Mouse (Mus musculus): ENCODE results near the gene Gm4969. TPM values are rescaled to one million over a fixed set of nuclear protein-coding genes. Genes with fewer than 3 reads are reported as not detected.

The Gm4969 gene
- polyA plus RNA-seq, 1 experiment from 2014 or later, result 2.0 TPM

GRCm38 (mm10) chr7:19146793-19147192 is 28.6 kb upstream of the Gm4969 start:
- TF ChIP-seq CTCF (IDR thresholded peaks at IDR 0.05; ENCODE audit: low read depth), result no peak
- Histone ChIP-seq H3K27me3 (ENCODE audit: insufficient read depth, low read length) (no peaks in the 10 kb centered on the region), H3K4me2 (ENCODE audit: low read length) (no peak overlapping the region), H3K9me3 (replicated peaks; ENCODE audit: low read length) (no peaks in the 10 kb centered on the region), H3K4me3 (replicated peaks; ENCODE audit: low read depth, low read length) (no peak overlapping the region), H3K9ac (ENCODE audit: low read depth, low read length) (no peak overlapping the region), H3K4me1 (replicated peaks; ENCODE audit: insufficient read depth, low read length) (peaks cover 13% of the 10 kb centered on the region), H3K27ac (no peak overlapping the region), H3K36me3 (ENCODE audit: insufficient read depth, low read length) (peaks cover 10% of the 10 kb centered on the region; the same call in 1 of the 2 replicates)
- no peak for ATAC-seq (replicated peaks; ENCODE audit: low FRiP score, low read depth)
- no peak for DNase-seq (ENCODE audit: low spot score)
- 93% methylated on average over 10 of the region's 10 CpGs for WGBS

GRCm38 (mm10) chr7:19137380-19137779 is 19.2 kb upstream of the Gm4969 start:
- no peak for ATAC-seq (replicated peaks; ENCODE audit: low FRiP score, low read depth)
- no peak overlapping the region for H3K4me2 ChIP-seq (ENCODE audit: low read length)
- TF ChIP-seq CTCF (IDR thresholded peaks at IDR 0.05; ENCODE audit: low read depth), result peak; percentile 67
- H3K4me3 ChIP-seq (replicated peaks; ENCODE audit: low read depth, low read length), result no peak overlapping the region
- H3K9me3 ChIP-seq (replicated peaks; ENCODE audit: low read length), result no peaks in the 10 kb centered on the region
- no peak overlapping the region for H3K27ac ChIP-seq
- WGBS, result 39% methylated on average over 5 of the region's 5 CpGs
- DNase-seq (ENCODE audit: low spot score), result peak; percentile 60
- no peaks in the 10 kb centered on the region for H3K27me3 ChIP-seq (ENCODE audit: insufficient read depth, low read length)
- no peak overlapping the region for H3K9ac ChIP-seq (ENCODE audit: low read depth, low read length)
- H3K36me3 ChIP-seq (ENCODE audit: insufficient read depth, low read length), result peaks cover 47% of the 10 kb centered on the region
- H3K4me1 ChIP-seq (replicated peaks; ENCODE audit: insufficient read depth, low read length), result no peaks in the 10 kb centered on the region

- Histone ChIP-seq H3K27me3 (ENCODE audit: insufficient read depth, low read length) (no peaks in the 10 kb centered on the region), H3K4me2 (ENCODE audit: low read length) (no peak overlapping the region), H3K4me3 (replicated peaks; ENCODE audit: low read depth, low read length) (no peak overlapping the region), H3K4me1 (replicated peaks; ENCODE audit: insufficient read depth, low read length) (no peaks in the 10 kb centered on the region), H3K9ac (ENCODE audit: low read depth, low read length) (no peak overlapping the region), H3K27ac (no peak overlapping the region), H3K36me3 (ENCODE audit: insufficient read depth, low read length) (peaks cover 47% of the 10 kb centered on the region), H3K9me3 (replicated peaks; ENCODE audit: low read length) (no peaks in the 10 kb centered on the region)
- ATAC-seq (replicated peaks; ENCODE audit: low FRiP score, low read depth), result no peak
- no peak for TF ChIP-seq CTCF (IDR thresholded peaks at IDR 0.05; ENCODE audit: low read depth)
- 90% methylated on average over 38 of the region's 38 CpGs for WGBS
- no peak for DNase-seq (ENCODE audit: low spot score)
These were observed 18.6 kb upstream of the Gm4969 start for GRCm38 (mm10) chr7:19136673-19137334.

GRCm38 (mm10) chr7:19136168-19136567 is 18.0 kb upstream of the Gm4969 start:
- H3K36me3 ChIP-seq (ENCODE audit: insufficient read depth, low read length), result peaks cover 46% of the 10 kb centered on the region
- no peak overlapping the region for H3K4me2 ChIP-seq (ENCODE audit: low read length)
- no peaks in the 10 kb centered on the region for H3K9me3 ChIP-seq (replicated peaks; ENCODE audit: low read length)
- H3K9ac ChIP-seq (ENCODE audit: low read depth, low read length), result no peak overlapping the region
- ATAC-seq (replicated peaks; ENCODE audit: low FRiP score, low read depth) (no peak), DNase-seq (ENCODE audit: low spot score) (no peak)
- no peaks in the 10 kb centered on the region for H3K4me1 ChIP-seq (replicated peaks; ENCODE audit: insufficient read depth, low read length)
- no peak overlapping the region for H3K4me3 ChIP-seq (replicated peaks; ENCODE audit: low read depth, low read length)
- H3K27me3 ChIP-seq (ENCODE audit: insufficient read depth, low read length), result no peaks in the 10 kb centered on the region
- no peak for TF ChIP-seq CTCF (IDR thresholded peaks at IDR 0.05; ENCODE audit: low read depth)
- H3K27ac ChIP-seq, result no peak overlapping the region
- WGBS, result 91% methylated on average over 13 of the region's 13 CpGs

- peak; percentile 89 for TF ChIP-seq CTCF (IDR thresholded peaks at IDR 0.05; ENCODE audit: low read depth)
- ATAC-seq (replicated peaks; ENCODE audit: low FRiP score, low read depth) (peak; percentile 99), DNase-seq (ENCODE audit: low spot score) (peak; percentile 100)
- Histone ChIP-seq H3K9ac (ENCODE audit: low read depth, low read length) (0 out of 2 replicates have a peak overlapping the region, but pooled peaks have one; percentile 24), H3K9me3 (replicated peaks; ENCODE audit: low read length) (no peaks in the 10 kb centered on the region), H3K27me3 (ENCODE audit: insufficient read depth, low read length) (no peaks in the 10 kb centered on the region), H3K27ac (peak overlapping the region; percentile 57), H3K4me3 (replicated peaks; ENCODE audit: low read depth, low read length) (peak overlapping the region; percentile 29), H3K4me2 (ENCODE audit: low read length) (peak overlapping the region; percentile 54), H3K4me1 (replicated peaks; ENCODE audit: insufficient read depth, low read length) (no peaks in the 10 kb centered on the region), H3K36me3 (ENCODE audit: insufficient read depth, low read length) (peaks cover 12% of the 10 kb centered on the region)
- WGBS, result under 1% methylated on average over 39 of the region's 39 CpGs
These were observed 13.2 kb upstream of the Gm4969 start for GRCm38 (mm10) chr7:19131324-19131848.

- H3K4me1 ChIP-seq (replicated peaks; ENCODE audit: insufficient read depth, low read length), result no peaks in the 10 kb centered on the region
- 19% methylated on average over 4 of the region's 4 CpGs for WGBS
- peak overlapping the region; percentile 54 for H3K4me2 ChIP-seq (ENCODE audit: low read length)
- ATAC-seq (replicated peaks; ENCODE audit: low FRiP score, low read depth) (no peak), DNase-seq (ENCODE audit: low spot score) (no peak)
- H3K27me3 ChIP-seq (ENCODE audit: insufficient read depth, low read length), result no peaks in the 10 kb centered on the region
- H3K9me3 ChIP-seq (replicated peaks; ENCODE audit: low read length), result no peaks in the 10 kb centered on the region
- peak overlapping the region; percentile 57 for H3K27ac ChIP-seq
- peak; percentile 37; the same call in 1 of the 2 replicates for TF ChIP-seq CTCF (IDR thresholded peaks at IDR 0.05; ENCODE audit: low read depth)
- H3K4me3 ChIP-seq (replicated peaks; ENCODE audit: low read depth, low read length), result peak overlapping the region; percentile 26; the same call in 1 of the 2 replicates
- H3K9ac ChIP-seq (ENCODE audit: low read depth, low read length), result 0 out of 2 replicates have a peak overlapping the region, but pooled peaks have one; percentile 24
- peaks cover 6% of the 10 kb centered on the region for H3K36me3 ChIP-seq (ENCODE audit: insufficient read depth, low read length)
These were observed 12.5 kb upstream of the Gm4969 start for GRCm38 (mm10) chr7:19130657-19131056.
